Mouse (Mus musculus) liver (tissue): ENCODE measurements around the gene Sqstm1.

Experiments used
- DNase-seq: peaks from one replicate; pipeline ENCODE4 v3.0.0-alpha.2; 2020; ENCODE audit warnings: mixed read lengths

Gene Sqstm1

GRCm38 (mm10) chr11:50162338-50163050, 48.1 kb downstream of the Sqstm1 start:
- no peak for DNase-seq

- peak; percentile 81 for DNase-seq
Measured at GRCm38 (mm10) chr11:50161578-50162304, 48.9 kb downstream of the Sqstm1 start.

GRCm38 (mm10) chr11:50159347-50159746, 51.3 kb downstream of the Sqstm1 start:
- no peak for DNase-seq

- no peak for DNase-seq
Measured at GRCm38 (mm10) chr11:50158346-50158745, 52.3 kb downstream of the Sqstm1 start.

- no peak for DNase-seq
Measured at GRCm38 (mm10) chr11:50156725-50157258, 53.8 kb downstream of the Sqstm1 start.

- DNase-seq, result no peak
Measured at GRCm38 (mm10) chr11:50155785-50156184, 54.8 kb downstream of the Sqstm1 start.

GRCm38 (mm10) chr11:50154777-50155520, 55.7 kb downstream of the Sqstm1 start:
- no peak for DNase-seq

- no peak for DNase-seq
Measured at GRCm38 (mm10) chr11:50154166-50154565, 56.5 kb downstream of the Sqstm1 start.

GRCm38 (mm10) chr11:50151374-50151773, 59.3 kb downstream of the Sqstm1 start:
- DNase-seq, result no peak

GRCm38 (mm10) chr11:50149603-50150150, 61.0 kb downstream of the Sqstm1 start:
- no peak for DNase-seq
